Mouse (Mus musculus): Measurements from ENCODE around the gene Hectd2.

The Hectd2 gene

GRCm38 (mm10) chr19:36646132-36646828 lies 91.8 kb downstream of the Hectd2 start:
- DNase-seq (ENCODE audit: low spot score in 2 of 2) = no peak

- DNase-seq (ENCODE audit: low spot score in 2 of 2) = no peak
Measured at GRCm38 (mm10) chr19:36652686-36653085, 98.2 kb downstream of the Hectd2 start.

GRCm38 (mm10) chr19:36662734-36663133 lies 108.3 kb downstream of the Hectd2 start:
- no peak for DNase-seq (ENCODE audit: low spot score in 2 of 2)

GRCm38 (mm10) chr19:36663918-36664317 lies 109.5 kb downstream of the Hectd2 start:
- DNase-seq (ENCODE audit: low spot score in 2 of 2) = no peak

GRCm38 (mm10) chr19:36664417-36664816 lies 110.0 kb downstream of the Hectd2 start:
- DNase-seq (ENCODE audit: low spot score in 2 of 2) = no peak

GRCm38 (mm10) chr19:36665206-36665605 lies 110.8 kb downstream of the Hectd2 start:
- DNase-seq (ENCODE audit: low spot score in 2 of 2) = no peak

GRCm38 (mm10) chr19:36665641-36666040 lies 111.2 kb downstream of the Hectd2 start:
- DNase-seq (ENCODE audit: low spot score in 2 of 2) = no peak

- no peak for DNase-seq (ENCODE audit: low spot score in 2 of 2)
Measured at GRCm38 (mm10) chr19:36666471-36666870, 112.0 kb downstream of the Hectd2 start.

GRCm38 (mm10) chr19:36667368-36667767 lies 112.9 kb downstream of the Hectd2 start:
- no peak for DNase-seq (ENCODE audit: low spot score in 2 of 2)

- no peak for DNase-seq (ENCODE audit: low spot score in 2 of 2)
Measured at GRCm38 (mm10) chr19:36668098-36668497, 113.7 kb downstream of the Hectd2 start.

GRCm38 (mm10) chr19:36668881-36669639 lies 114.6 kb downstream of the Hectd2 start:
- DNase-seq (ENCODE audit: low spot score in 2 of 2) = no peak

GRCm38 (mm10) chr19:36669720-36670451 lies 115.4 kb downstream of the Hectd2 start:
- DNase-seq (ENCODE audit: low spot score in 2 of 2) = no peak

Measured in spleen, postnatal 10 days (tissue).